Mouse (Mus musculus) T-helper 17 cell (primary cell): Measurements from ENCODE around the gene Sulf2.

Experiments
- in situ Hi-C, 2 experiments: fragments of 300-600 bp; cut with MboI, MseI; formaldehyde crosslinking; loops; 1 replicate in 1 of 2; 2 replicates in 1 of 2; pipeline ENCODE4 v1.15.1; 2025; ENCODE audit warnings: high pct_unique_total_duplicates in 2 of 2

The Sulf2 gene

GRCm38 (mm10) chr2:166091599-166091998 lies 63.9 kb downstream of the Sulf2 start:
- in situ Hi-C loops = no loop called here

DNA sequence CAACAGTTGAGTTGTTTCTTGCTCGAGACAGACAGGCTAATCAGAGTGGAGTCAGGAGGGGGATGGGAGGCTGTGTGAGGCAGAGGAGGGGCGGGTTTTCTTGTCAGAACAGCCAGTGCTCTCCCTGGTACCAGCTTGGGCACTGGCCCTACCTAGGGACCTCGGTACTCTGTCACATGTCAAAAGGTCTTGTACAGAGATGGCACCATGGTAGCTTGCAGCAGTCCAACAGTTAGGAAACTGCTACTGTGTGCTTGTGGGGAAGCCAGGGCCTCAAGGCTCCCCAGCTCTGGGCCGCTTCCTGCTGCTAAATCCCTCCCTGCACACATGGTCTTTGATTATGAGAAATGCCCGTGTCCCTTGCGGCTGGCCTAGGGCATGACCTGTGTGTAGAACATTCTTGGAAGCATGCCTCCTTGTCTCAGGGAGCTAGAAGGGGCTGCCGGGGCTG lies 65.3 kb downstream of the Sulf2 start:
- in situ Hi-C loops = no loop called here

DNA sequence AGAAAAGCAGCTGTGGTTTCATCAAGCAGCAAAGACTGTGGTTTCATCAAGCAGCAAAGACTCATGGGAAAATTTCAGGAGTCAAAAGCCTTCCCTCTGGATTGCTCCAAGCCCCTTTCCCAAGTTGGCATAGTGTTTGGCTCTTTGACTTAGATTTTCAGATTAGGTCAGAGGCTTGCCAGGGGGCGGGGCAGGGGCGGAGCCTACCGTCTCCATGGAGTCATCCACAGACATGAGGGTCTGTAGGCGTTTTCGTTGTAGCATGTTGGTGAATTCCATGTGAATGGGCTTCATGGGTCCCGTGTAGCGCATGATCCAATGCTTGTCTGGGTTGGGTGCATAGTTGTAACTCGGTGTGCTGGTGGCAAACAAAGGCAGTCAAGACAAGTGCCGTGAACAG lies 66.5 kb downstream of the Sulf2 start:
- in situ Hi-C loops = loop anchor here (5.0 to 10.0 kb wide), 2 partner anchors 463 to 476 kb away; no protein-coding TSS in a partner anchor

- in situ Hi-C loops = loop anchor here (5.0 to 10.0 kb wide), 2 partner anchors 466 to 478 kb away; no protein-coding TSS in a partner anchor
These were observed 68.8 kb downstream of the Sulf2 start for GRCm38 (mm10) chr2:166086457-166087233.

DNA sequence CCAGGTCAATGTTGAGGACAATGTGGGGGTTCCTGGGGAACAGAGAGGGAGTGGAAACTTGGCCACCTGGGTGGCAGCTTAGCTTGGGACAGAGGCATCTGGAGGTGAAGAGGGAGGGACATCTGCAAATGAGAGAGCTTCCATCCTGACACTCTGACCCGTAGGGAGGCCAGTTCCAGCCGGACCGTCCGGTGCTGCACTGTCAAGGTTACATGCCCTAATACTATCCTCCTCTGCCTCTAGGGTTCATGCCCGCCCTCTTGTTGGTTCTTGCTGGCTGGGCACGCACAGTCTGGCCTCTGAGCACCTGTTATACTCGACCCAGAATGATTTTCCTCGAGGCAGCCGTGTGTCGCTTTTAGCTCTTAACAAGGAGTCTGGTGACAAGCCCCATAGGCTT lies 69.7 kb downstream of the Sulf2 start:
- in situ Hi-C loops = loop anchor here (5.0 to 10.0 kb wide), 2 partner anchors 467 to 479 kb away; no protein-coding TSS in a partner anchor

- in situ Hi-C loops = loop anchor here (5.0 to 10.0 kb wide), 2 partner anchors 467 to 480 kb away; no protein-coding TSS in a partner anchor
These were observed 70.5 kb downstream of the Sulf2 start for GRCm38 (mm10) chr2:166084964-166085363.

DNA sequence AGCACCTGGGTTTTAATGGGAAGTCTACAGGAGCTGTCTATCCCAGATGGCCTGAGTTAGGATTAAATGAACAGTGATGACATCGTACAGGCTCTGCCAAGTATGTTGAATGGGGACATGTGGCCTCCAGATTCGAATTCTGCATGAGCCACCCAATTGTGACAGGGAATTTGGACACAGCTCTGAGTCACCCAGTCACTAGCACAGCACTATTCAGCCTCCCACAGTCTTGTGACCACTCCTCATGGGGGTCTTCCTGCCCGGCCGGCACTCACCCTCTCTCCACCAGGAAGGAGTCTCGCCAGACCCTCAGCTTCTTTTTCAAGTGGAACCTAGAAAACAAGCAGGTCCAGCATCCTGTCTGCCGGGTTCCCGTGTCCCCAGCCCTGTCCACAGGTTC lies 71.4 kb downstream of the Sulf2 start:
- in situ Hi-C loops = loop anchor here in 1 of 2 experiments (10.0 kb wide), 1 partner anchor 481 kb away; no protein-coding TSS in a partner anchor

GRCm38 (mm10) chr2:166083542-166084031 lies 71.9 kb downstream of the Sulf2 start:
- in situ Hi-C loops = loop anchor here in 1 of 2 experiments (10.0 kb wide), 1 partner anchor 481 kb away; no protein-coding TSS in a partner anchor

DNA sequence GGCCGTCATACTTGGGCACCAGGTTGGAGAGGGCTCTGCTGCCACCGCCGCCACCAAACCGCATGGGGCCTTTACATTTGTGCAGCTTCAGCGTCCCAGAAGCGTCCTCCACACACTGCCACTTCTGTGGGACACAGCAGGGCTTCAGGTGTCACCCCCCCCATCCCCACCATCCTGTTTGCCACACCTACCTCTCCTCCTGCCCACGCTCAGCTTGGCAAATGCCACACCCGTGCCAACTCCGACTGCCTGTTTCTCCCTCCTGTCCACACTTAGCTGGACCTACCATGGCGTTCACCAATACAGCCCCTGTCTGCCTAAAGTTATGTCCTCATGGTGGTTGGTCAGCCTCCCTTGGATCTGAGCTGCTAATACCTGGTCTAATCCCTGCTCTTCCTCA lies 72.8 kb downstream of the Sulf2 start:
- in situ Hi-C loops = loop anchor here in 1 of 2 experiments (10.0 kb wide), 1 partner anchor 482 kb away; no protein-coding TSS in a partner anchor

DNA sequence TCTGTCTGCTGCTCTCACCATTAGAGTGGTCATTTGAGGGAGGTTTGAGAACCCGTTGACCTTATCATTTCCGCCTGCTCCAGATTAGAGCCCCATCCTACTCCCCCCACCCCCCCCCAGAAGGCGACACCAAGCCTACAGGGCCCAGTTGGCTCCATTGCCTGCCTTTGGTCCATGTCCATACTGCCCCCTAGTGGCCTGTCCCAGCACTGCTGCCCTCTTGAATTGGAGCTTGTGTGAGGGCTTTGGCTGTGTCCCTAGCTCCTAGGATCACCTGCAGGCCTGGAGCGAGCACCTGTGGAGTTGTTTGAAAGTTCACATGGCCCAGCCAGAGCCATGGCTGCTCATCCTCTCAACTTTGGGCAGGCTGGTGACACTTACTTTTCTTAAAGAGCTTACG lies 73.3 kb downstream of the Sulf2 start:
- in situ Hi-C loops = loop anchor here in 1 of 2 experiments (10.0 kb wide), 1 partner anchor 483 kb away; no protein-coding TSS in a partner anchor

DNA sequence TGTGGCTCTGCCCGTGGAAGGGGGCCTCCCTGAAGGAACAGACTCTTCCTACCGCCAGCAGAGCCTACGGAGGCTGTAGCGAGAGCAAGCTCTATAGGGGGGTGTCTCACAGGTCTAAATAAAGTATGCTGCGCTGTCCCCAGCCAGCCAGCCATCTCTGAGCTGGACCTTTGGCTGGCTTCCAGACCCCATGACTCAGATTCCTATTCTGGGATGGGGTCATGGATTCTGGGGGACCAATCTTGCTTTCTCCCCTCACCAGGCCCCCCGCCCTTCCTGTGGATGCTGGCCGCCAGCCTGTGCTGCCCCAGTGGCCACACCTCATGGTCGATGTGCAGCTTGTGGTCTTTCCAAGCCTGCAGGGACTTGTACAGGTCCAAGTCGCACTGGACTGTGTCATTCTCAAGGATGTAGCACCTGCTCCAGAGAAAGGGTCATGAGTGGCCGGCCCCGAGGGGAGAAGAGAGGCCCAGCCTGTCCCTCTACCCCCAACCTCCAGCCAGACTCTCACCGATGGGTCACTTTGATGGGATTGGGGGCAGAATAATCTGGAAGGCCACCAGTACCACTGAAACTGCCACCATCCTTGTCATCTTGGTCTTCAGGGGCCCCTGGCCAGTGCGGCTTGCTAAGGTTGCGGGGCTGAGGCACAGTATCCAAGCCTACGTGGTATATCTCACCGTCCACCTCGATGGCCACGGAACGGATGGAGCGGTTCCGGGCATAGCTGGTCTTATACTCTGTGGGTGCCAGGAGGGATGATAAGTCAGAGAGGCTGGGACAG lies 74.3 kb downstream of the Sulf2 start:
- in situ Hi-C loops = loop anchor here in 1 of 2 experiments (10.0 kb wide), 1 partner anchor 484 kb away; no protein-coding TSS in a partner anchor

DNA sequence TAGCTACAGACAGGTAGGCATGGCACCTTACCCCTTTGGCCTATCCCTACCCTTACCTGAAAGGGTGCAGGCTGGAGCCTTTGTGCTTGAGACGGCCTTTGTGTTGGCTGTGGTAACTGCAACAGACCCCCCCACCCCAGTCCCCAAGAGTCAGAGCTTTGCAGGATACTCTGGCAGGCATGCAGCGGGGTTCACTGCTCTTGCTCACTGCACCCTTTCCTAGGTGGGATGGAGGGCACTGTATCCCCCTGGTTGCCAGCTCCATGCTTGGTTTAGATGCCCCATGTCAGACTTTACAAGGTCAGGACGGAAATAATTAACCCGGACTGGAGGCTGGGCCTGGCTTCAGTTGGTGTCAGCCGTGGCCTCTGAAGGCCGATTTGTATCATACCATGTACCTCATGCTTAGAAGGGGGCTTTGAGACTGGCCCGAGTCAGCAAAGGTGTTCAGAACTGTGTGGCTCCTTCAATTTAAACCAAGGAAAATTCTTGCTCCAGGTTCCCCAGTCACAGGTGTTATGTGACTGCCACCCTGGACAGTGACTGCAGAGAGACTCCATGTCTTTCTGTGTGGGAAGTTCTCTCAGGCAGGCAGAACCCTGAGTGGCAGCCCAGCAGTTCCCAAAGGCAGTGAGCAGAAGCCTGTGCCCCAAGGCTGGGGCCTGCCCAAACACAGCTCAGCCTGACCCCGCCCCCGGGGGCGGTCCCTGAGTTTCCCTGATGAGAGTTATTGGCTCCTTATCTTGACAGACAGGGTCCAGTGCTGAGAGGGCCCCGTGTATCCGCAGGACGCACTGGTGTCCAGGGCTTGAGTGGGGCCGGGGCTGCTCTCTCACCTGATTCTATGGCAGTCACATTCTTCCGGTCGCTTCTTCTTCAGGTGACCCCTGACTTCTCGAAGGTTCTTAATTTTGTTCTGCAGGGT lies 75.2 kb downstream of the Sulf2 start:
- in situ Hi-C loops = loop anchor here in 1 of 2 experiments (10.0 kb wide), 1 partner anchor 485 kb away; no protein-coding TSS in a partner anchor

GRCm38 (mm10) chr2:166079231-166079630 lies 76.2 kb downstream of the Sulf2 start:
- in situ Hi-C loops = no loop called here

- in situ Hi-C loops = no loop called here
These were observed 78.1 kb downstream of the Sulf2 start for GRCm38 (mm10) chr2:166077371-166077770.

GRCm38 (mm10) chr2:166074322-166074721 lies 81.1 kb downstream of the Sulf2 start:
- in situ Hi-C loops = no loop called here

DNA sequence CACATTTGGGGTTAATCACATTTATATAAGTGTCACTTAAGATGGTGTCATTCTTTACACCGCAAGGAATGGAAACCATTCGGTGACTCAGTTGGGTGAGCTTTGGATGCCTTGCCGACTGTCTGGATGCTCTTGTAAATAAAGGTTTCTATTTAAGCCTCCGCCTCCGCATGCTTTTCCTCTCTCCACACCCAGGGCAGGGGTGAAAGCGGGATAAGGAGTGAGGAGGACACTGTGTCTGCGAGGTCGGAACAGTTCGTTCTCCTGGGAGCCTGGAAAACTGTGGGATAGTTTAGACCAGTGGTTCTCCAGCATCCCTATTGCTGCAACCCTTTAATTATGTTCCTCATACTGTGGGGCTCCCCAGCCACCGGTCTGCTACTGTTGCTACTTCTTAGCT lies 82.4 kb downstream of the Sulf2 start:
- in situ Hi-C loops = no loop called here

DNA sequence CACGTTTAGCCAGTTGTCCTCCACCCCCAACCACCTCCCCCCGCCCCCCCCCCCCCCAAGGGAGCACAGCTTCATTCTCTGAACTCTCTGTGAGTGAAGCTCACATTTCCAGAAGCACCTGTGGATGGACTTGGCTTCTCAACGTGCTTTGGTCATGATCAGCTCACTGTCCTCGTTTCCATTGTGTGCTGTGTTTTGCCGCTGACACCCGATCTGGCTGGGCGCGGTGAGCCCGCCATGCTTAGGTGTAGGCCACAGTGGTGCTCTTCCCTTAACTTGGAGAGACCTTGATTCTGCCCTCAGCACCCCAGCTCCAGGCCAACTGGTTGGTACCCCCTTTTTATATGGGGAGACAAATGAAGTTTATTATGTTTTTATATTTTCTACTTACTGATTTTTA lies 83.6 kb downstream of the Sulf2 start:
- in situ Hi-C loops = no loop called here

DNA sequence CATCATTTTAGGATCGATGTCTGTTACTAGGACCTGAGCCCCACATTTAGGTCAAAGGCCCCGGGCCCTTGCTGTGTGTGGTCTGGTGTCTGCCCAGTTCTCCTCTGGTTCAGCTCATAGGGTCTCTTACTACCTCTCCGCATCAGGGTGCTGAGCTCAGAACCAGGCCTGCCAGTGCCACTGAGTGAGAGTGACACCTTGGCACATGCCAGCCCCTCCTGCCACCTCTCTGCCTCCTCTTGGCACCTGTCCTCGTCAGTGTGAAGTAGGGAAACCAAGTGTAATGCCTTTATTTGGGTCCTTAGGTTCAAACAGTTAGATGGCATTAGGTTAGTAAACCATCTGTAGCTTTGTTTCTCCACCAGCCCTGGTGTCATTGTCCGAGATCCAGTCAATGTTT lies 84.0 kb downstream of the Sulf2 start:
- in situ Hi-C loops = no loop called here

DNA sequence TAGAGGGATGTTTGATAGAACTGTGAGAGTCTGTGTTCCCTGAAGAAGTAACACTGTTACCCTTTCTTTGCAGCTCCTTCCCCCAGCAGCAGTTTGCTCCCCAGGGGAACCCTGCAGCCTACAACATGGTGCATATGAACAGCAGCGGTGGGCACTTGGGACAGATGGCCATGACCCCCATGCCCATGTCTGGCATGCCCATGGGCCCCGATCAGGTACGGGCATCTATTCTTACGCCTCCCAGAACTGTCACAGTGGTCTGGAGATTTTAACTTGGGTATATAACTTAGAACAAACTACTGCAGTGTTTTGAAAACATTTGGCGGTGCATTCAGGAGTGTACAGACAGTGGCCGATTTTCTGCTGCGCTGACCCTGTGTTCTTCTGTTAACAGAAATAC lies 85.7 kb downstream of the Sulf2 start:
- in situ Hi-C loops = no loop called here

DNA sequence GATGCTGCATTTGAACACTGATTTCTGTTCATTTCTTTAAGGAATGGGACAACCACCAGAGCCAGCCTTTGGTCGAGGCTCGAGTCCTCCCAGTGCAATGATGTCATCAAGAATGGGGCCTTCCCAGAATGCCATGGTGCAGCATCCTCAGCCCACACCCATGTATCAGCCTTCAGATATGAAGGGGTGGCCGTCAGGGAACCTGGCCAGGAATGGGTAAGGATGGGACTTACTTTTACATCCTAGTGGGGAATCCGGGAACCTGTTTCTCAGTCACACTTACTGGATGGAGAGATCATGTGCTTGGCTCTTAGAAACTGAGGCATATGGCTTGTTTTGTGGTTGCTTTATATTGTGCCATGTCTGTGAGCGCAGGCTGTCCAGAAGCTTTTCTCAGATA lies 86.3 kb downstream of the Sulf2 start:
- in situ Hi-C loops = no loop called here

DNA sequence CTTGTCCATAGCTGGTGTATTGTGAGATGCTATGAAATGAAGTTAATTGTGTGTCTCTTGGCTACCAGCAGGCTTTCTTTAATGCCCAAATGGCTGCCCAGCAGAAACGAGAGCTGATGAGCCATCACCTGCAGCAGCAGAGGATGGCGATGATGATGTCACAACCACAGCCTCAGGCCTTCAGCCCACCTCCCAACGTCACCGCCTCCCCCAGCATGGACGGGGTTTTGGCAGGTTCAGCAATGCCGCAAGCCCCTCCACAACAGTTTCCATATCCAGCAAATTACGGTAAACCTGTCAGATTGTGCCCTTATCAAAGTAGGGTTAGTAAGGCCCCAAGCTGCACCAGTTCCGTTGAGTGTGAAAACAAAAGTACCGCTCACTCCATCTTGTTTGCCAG lies 87.2 kb downstream of the Sulf2 start:
- in situ Hi-C loops = no loop called here
